Mouse (Mus musculus) intestine, postnatal 0 days (tissue): ENCODE results near the gene Slc7a7. TPM values are rescaled to one million over a fixed set of nuclear protein-coding genes. Genes with fewer than 3 reads are reported as not detected.

Experiments used
- ATAC-seq: fragments of 200-750 bp; cut with Nextera tagmentation; 2 replicates; pipeline ENCODE4 v1.8.0; 2017; ENCODE audit warnings: mild to moderate bottlenecking, moderate TSS enrichment, moderate library complexity
- H3K27ac ChIP-seq: fragments of 300-500 bp; sonication (generic); 2 replicates; pipeline ENCODE4 v1.5.1; 2014; ENCODE audit warnings: mild to moderate bottlenecking, low read depth, low read length, moderate library complexity
- H3K27me3 ChIP-seq: fragments of 300-500 bp; sonication (generic); replicated peaks from 2 replicates; pipeline ENCODE4 v1.6.1; 2014; ENCODE audit warnings: low read length, mixed read lengths; ENCODE audit not compliant: control insufficient read depth, insufficient read depth
- H3K36me3 ChIP-seq: fragments of 300-500 bp; sonication (generic); 2 replicates; pipeline ENCODE4 v1.6.1; 2014; ENCODE audit warnings: mild to moderate bottlenecking, moderate library complexity; ENCODE audit not compliant: control insufficient read depth, insufficient read depth
- H3K4me1 ChIP-seq: fragments of 300-500 bp; sonication (generic); replicated peaks from 2 replicates; pipeline ENCODE4 v1.6.1; 2014; ENCODE audit warnings: antibody characterized with exemption, low read length, mixed read lengths; ENCODE audit not compliant: control insufficient read depth, insufficient read depth
- H3K4me2 ChIP-seq: fragments of 300-500 bp; sonication (generic); replicated peaks from 2 replicates; pipeline ENCODE4 v1.6.1; 2014; ENCODE audit warnings: low read depth, mild to moderate bottlenecking, moderate library complexity
- H3K4me3 ChIP-seq: fragments of 300-500 bp; sonication (generic); 2 replicates; pipeline ENCODE4 v1.5.1; 2014; ENCODE audit warnings: low read depth, low read length
- H3K9ac ChIP-seq: fragments of 300-500 bp; sonication (generic); 2 replicates; pipeline ENCODE4 v1.6.1; 2014; ENCODE audit warnings: mild to moderate bottlenecking, low read depth, low read length
- H3K9me3 ChIP-seq: fragments of 300-500 bp; sonication (generic); 2 replicates; pipeline ENCODE4 v1.6.1; 2016; ENCODE audit warnings: mixed run types; ENCODE audit not compliant: control insufficient read depth
- CTCF ChIP-seq: sonication (generic); IDR thresholded peaks from 2 replicates; pipeline ENCODE4 v1.5.1; 2016; ENCODE audit warnings: low read depth, mild to moderate bottlenecking, control low read depth, antibody characterized with exemption, moderate library complexity
- WGBS: fragments of 180-500 bp; shearing (Covaris S2); extraction: QIAGEN DNeasy Blood & Tissue Kit; methylation state at CpG from one replicate; pipeline ENCODE4 v1.1.7; 2014; 5-methylcytosine and 5-hydroxymethylcytosine counted together
- polyA plus RNA-seq: library from polyadenylated mRNA; unstranded; fragments of >200 nt; fragmentation: Nextera tagmentation; extraction: Ambion mirVana; gene quantifications from 2 replicates; pipeline ENCODE4 v1.2.1, GENCODE M21; 2015

The Slc7a7 gene
- polyA plus RNA-seq, 1 experiment from 2014 or later, result 188 TPM

GRCm38 (mm10) chr14:54340836-54341235, 76.7 kb downstream of the Slc7a7 start:
- TF ChIP-seq CTCF, result no peak
- H3K36me3 ChIP-seq, result no peaks in the 10 kb centered on the region
- no peaks in the 10 kb centered on the region for H3K9me3 ChIP-seq
- no peak overlapping the region for H3K27ac ChIP-seq
- H3K9ac ChIP-seq, result no peak overlapping the region
- no peaks in the 10 kb centered on the region for H3K27me3 ChIP-seq
- H3K4me1 ChIP-seq, result no peaks in the 10 kb centered on the region
- ATAC-seq, result no peak
- no peak overlapping the region for H3K4me2 ChIP-seq
- WGBS, result 62% methylated on average over 7 of the region's 7 CpGs
- no peak overlapping the region for H3K4me3 ChIP-seq

- WGBS, result 54% methylated on average over 8 of the region's 8 CpGs
- no peak overlapping the region for H3K27ac ChIP-seq
- H3K4me3 ChIP-seq, result no peak overlapping the region
- no peaks in the 10 kb centered on the region for H3K27me3 ChIP-seq
- no peaks in the 10 kb centered on the region; the same call in 1 of the 2 replicates for H3K4me1 ChIP-seq
- 0 out of 2 replicates have a peak, but pooled peaks have one; percentile 56 for ATAC-seq
- no peak for TF ChIP-seq CTCF
- H3K9me3 ChIP-seq, result no peaks in the 10 kb centered on the region
- H3K4me2 ChIP-seq, result no peak overlapping the region
- H3K9ac ChIP-seq, result no peak overlapping the region
- H3K36me3 ChIP-seq, result no peaks in the 10 kb centered on the region
Observed at GRCm38 (mm10) chr14:54333452-54334189, 84.0 kb downstream of the Slc7a7 start.

- no peak for TF ChIP-seq CTCF
- no peak for ATAC-seq
- Histone ChIP-seq H3K4me1 (no peaks in the 10 kb centered on the region; the same call in 1 of the 2 replicates), H3K9ac (no peak overlapping the region), H3K27me3 (no peaks in the 10 kb centered on the region), H3K4me2 (no peak overlapping the region), H3K9me3 (no peaks in the 10 kb centered on the region), H3K36me3 (no peaks in the 10 kb centered on the region), H3K4me3 (no peak overlapping the region), H3K27ac (no peak overlapping the region)
- 83% methylated on average over 5 of the region's 5 CpGs for WGBS
Observed at GRCm38 (mm10) chr14:54332176-54333074, 85.2 kb downstream of the Slc7a7 start.

GRCm38 (mm10) chr14:54331178-54331577, 86.4 kb downstream of the Slc7a7 start:
- H3K27me3 ChIP-seq, result no peaks in the 10 kb centered on the region
- H3K9me3 ChIP-seq, result no peaks in the 10 kb centered on the region
- H3K4me2 ChIP-seq, result no peak overlapping the region
- H3K9ac ChIP-seq, result no peak overlapping the region
- H3K27ac ChIP-seq, result no peak overlapping the region
- H3K4me1 ChIP-seq, result no peaks in the 10 kb centered on the region; the same call in 1 of the 2 replicates
- H3K36me3 ChIP-seq, result no peaks in the 10 kb centered on the region
- no peak for TF ChIP-seq CTCF
- WGBS, result 60% methylated on average over 1 of the region's 1 CpGs
- peak; percentile 62 for ATAC-seq
- H3K4me3 ChIP-seq, result no peak overlapping the region

- Histone ChIP-seq H3K9ac (no peak overlapping the region), H3K9me3 (no peaks in the 10 kb centered on the region), H3K4me2 (no peak overlapping the region), H3K4me1 (no peaks in the 10 kb centered on the region; the same call in 1 of the 2 replicates), H3K36me3 (no peaks in the 10 kb centered on the region), H3K27ac (no peak overlapping the region), H3K4me3 (no peak overlapping the region), H3K27me3 (no peaks in the 10 kb centered on the region)
- WGBS, result 52% methylated on average over 9 of the region's 9 CpGs
- no peak for ATAC-seq
- no peak for TF ChIP-seq CTCF
Observed at GRCm38 (mm10) chr14:54329201-54329600, 88.4 kb downstream of the Slc7a7 start.

- Histone ChIP-seq H3K27me3 (no peaks in the 10 kb centered on the region), H3K9me3 (no peaks in the 10 kb centered on the region), H3K27ac (no peak overlapping the region), H3K4me1 (no peaks in the 10 kb centered on the region; the same call in 1 of the 2 replicates), H3K9ac (no peak overlapping the region), H3K4me2 (no peak overlapping the region), H3K4me3 (no peak overlapping the region), H3K36me3 (no peaks in the 10 kb centered on the region)
- no peak for ATAC-seq
- WGBS, result 86% methylated on average over 2 of the region's 2 CpGs
- peak; percentile 58 for TF ChIP-seq CTCF
Observed at GRCm38 (mm10) chr14:54328548-54328947, 89.0 kb downstream of the Slc7a7 start.
